Mouse (Mus musculus) heart, embryonic 15.5 days (tissue): Measurements from ENCODE around the gene Pcsk5. TPM values are rescaled to one million over a fixed set of nuclear protein-coding genes. Genes with fewer than 3 reads are reported as not detected.

Experiments used
- ATAC-seq: fragments of 200-750 bp; cut with Nextera tagmentation; replicated peaks from 2 replicates; pipeline ENCODE4 v1.8.0; 2017; ENCODE audit warnings: low read depth, moderate TSS enrichment; ENCODE audit not compliant: insufficient number of reproducible peaks, insufficient read depth, low FRiP score
- H3K27ac ChIP-seq: fragments of 300-500 bp; sonication (generic); 2 replicates; pipeline ENCODE4 v1.5.1; 2015; ENCODE audit warnings: mild to moderate bottlenecking, inconsistent platforms
- H3K27me3 ChIP-seq: fragments of 300-500 bp; sonication (generic); 2 replicates; pipeline ENCODE4 v1.6.1; 2015; ENCODE audit warnings: inconsistent platforms
- H3K36me3 ChIP-seq: fragments of 300-500 bp; sonication (generic); 2 replicates; pipeline ENCODE4 v1.6.1; 2015; ENCODE audit warnings: mild to moderate bottlenecking, inconsistent platforms
- H3K4me1 ChIP-seq: fragments of 300-500 bp; sonication (generic); replicated peaks from 2 replicates; pipeline ENCODE4 v1.6.1; 2015; ENCODE audit warnings: inconsistent platforms
- H3K4me2 ChIP-seq: fragments of 300-500 bp; sonication (generic); 2 replicates; pipeline ENCODE4 v1.6.1; 2015; ENCODE audit warnings: inconsistent platforms, mild to moderate bottlenecking, moderate library complexity
- H3K4me3 ChIP-seq: fragments of 300-500 bp; sonication (generic); 2 replicates; pipeline ENCODE4 v1.5.1; 2015; ENCODE audit warnings: mild to moderate bottlenecking, inconsistent platforms
- H3K9ac ChIP-seq: fragments of 300-500 bp; sonication (generic); 2 replicates; pipeline ENCODE4 v1.6.1; 2015; ENCODE audit warnings: mild to moderate bottlenecking, inconsistent platforms
- H3K9me3 ChIP-seq: fragments of 300-500 bp; sonication (generic); replicated peaks from 2 replicates; pipeline ENCODE4 v1.6.1; 2016; ENCODE audit warnings: inconsistent platforms
- WGBS: fragments of 180-500 bp; shearing (Covaris S2); methylation state at CpG from one replicate; pipeline ENCODE4 v1.1.7; 2015; ENCODE audit warnings: mixed read lengths; 5-methylcytosine and 5-hydroxymethylcytosine counted together
- polyA plus RNA-seq: library from polyadenylated mRNA; unstranded; fragments of >200 nt; fragmentation: Nextera tagmentation; extraction: Ambion mirVana; gene quantifications from 2 replicates; pipeline ENCODE4 v1.2.1, GENCODE M21; 2015

Gene Pcsk5
- polyA plus RNA-seq, 1 experiment from 2014 or later = 11.3 TPM

- Histone ChIP-seq H3K4me3 (no peak overlapping the region), H3K4me1 (no peaks in the 10 kb centered on the region), H3K27ac (no peak overlapping the region), H3K4me2 (no peak overlapping the region), H3K27me3 (no peaks in the 10 kb centered on the region), H3K9me3 (no peaks in the 10 kb centered on the region), H3K36me3 (no peaks in the 10 kb centered on the region), H3K9ac (no peak overlapping the region)
- ATAC-seq = no peak
- 75% methylated on average over 6 of the region's 6 CpGs for WGBS
These were observed 451.0 kb downstream of the Pcsk5 start for GRCm38 (mm10) chr19:17386424-17386823.

GRCm38 (mm10) chr19:17385426-17385825 lies 452.0 kb downstream of the Pcsk5 start:
- 75% methylated on average over 1 of the region's 1 CpGs for WGBS
- no peaks in the 10 kb centered on the region for H3K27me3 ChIP-seq
- no peak overlapping the region for H3K4me2 ChIP-seq
- H3K36me3 ChIP-seq = no peaks in the 10 kb centered on the region
- H3K27ac ChIP-seq = no peak overlapping the region
- no peak overlapping the region for H3K4me3 ChIP-seq
- H3K9ac ChIP-seq = no peak overlapping the region
- ATAC-seq = no peak
- H3K4me1 ChIP-seq = no peaks in the 10 kb centered on the region
- no peaks in the 10 kb centered on the region for H3K9me3 ChIP-seq

DNA sequence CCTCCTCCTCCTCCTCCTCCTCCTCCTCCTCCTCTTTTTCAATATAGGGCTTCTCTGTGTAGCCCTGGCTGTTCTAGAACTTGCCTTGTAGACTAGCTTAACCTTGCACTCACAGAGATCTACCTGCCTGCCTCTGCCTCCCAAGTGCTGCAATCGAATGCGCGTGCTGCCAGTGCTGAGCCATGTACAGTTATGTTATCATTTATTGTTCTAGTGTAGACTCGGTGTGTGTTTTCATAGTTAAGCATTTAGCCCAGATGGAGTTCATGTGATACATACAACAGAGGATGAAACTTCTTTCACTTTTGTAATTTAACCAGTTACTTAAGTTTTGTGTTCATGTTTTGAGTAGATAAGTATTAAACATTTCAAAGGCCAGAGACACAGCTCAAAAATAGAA lies 452.4 kb downstream of the Pcsk5 start:
- no peak overlapping the region for H3K9ac ChIP-seq
- WGBS = 87% methylated on average over 4 of the region's 4 CpGs
- H3K9me3 ChIP-seq = no peaks in the 10 kb centered on the region
- H3K27me3 ChIP-seq = no peaks in the 10 kb centered on the region
- no peaks in the 10 kb centered on the region for H3K4me1 ChIP-seq
- ATAC-seq = no peak
- no peak overlapping the region for H3K4me2 ChIP-seq
- H3K36me3 ChIP-seq = no peaks in the 10 kb centered on the region
- no peak overlapping the region for H3K27ac ChIP-seq
- H3K4me3 ChIP-seq = no peak overlapping the region

DNA sequence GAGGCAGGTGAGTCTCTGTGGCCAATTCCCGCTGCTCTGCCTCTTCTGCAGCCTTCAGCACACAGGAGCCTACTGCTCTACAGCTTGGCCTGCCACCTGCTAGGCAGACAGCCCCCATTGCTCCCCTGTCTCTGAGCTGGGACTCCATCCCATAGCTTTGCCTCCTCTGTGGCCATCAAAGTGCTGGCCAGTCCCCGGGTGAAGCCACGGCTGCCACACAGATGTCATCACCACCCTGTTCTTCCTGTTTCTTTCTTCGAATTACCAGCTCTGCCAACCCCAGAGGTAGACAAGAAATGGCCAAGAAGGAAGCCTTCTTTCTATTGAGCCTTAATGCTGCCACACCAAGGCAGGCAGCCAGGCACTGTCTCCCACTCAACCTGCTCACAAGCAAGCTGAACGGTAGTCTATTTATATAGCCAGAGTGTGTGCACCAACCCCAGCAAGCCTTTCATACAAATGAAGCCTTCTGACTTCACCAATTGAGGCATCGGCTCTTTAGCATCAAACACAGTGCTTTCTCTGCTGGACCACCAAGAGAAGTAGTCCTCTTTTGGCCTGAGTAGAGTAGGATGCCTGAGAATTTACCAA lies 454.5 kb downstream of the Pcsk5 start:
- no peak for ATAC-seq
- H3K27ac ChIP-seq = no peak overlapping the region
- H3K4me2 ChIP-seq = no peak overlapping the region
- H3K9ac ChIP-seq = no peak overlapping the region
- no peaks in the 10 kb centered on the region for H3K36me3 ChIP-seq
- H3K9me3 ChIP-seq = no peaks in the 10 kb centered on the region
- 72% methylated on average over 6 of the region's 6 CpGs for WGBS
- no peak overlapping the region for H3K4me3 ChIP-seq
- no peaks in the 10 kb centered on the region for H3K27me3 ChIP-seq
- no peaks in the 10 kb centered on the region for H3K4me1 ChIP-seq
